Mouse (Mus musculus): ENCODE results near the gene Atg9b. TPM values are rescaled to one million over a fixed set of nuclear protein-coding genes. Genes with fewer than 3 reads are reported as not detected.

Atg9b gene
- total RNA-seq, 2 experiments from 2014 or later, result 3.9 to 4.7 TPM

GRCm38 (mm10) chr5:24385887-24386550, 5.9 kb downstream of the Atg9b start:
- intact Hi-C loops (cut with DNase I), result no loop called here

GRCm38 (mm10) chr5:24385374-24385773, 6.6 kb downstream of the Atg9b start:
- no peak for DNase-seq (ENCODE audit: extremely low spot score in 1 of 2, low spot score in 2 of 2)
- intact Hi-C loops (cut with DNase I), result no loop called here

More at GRCm38 (mm10) chr5:24385887-24386550, 5.9 kb downstream of the Atg9b start:
- DNase-seq (ENCODE audit: extremely low spot score in 1 of 2, low spot score in 2 of 2), result no peak

- intact Hi-C loops (cut with DNase I), result no loop called here
- no peak for DNase-seq (ENCODE audit: extremely low spot score in 1 of 2, low spot score in 2 of 2)
Measured at GRCm38 (mm10) chr5:24384407-24384806, 7.5 kb downstream of the Atg9b start.

GRCm38 (mm10) chr5:24383026-24383859, 8.7 kb downstream of the Atg9b start:
- peak; percentile 90 to 94 for DNase-seq (ENCODE audit: extremely low spot score in 1 of 2, low spot score in 2 of 2)
- intact Hi-C loops (cut with DNase I), result no loop called here

- intact Hi-C loops (cut with DNase I), result no loop called here
- no peak for DNase-seq (ENCODE audit: extremely low spot score in 1 of 2, low spot score in 2 of 2)
Measured at GRCm38 (mm10) chr5:24381988-24382387, 10.0 kb downstream of the Atg9b start.

GRCm38 (mm10) chr5:24381486-24381885, 10.5 kb downstream of the Atg9b start:
- no peak for DNase-seq (ENCODE audit: extremely low spot score in 1 of 2, low spot score in 2 of 2)
- intact Hi-C loops (cut with DNase I), result no loop called here

- no peak for DNase-seq (ENCODE audit: extremely low spot score in 1 of 2, low spot score in 2 of 2)
Measured at GRCm38 (mm10) chr5:24380499-24380898, 11.4 kb downstream of the Atg9b start.

GRCm38 (mm10) chr5:24379501-24379900, 12.4 kb downstream of the Atg9b start:
- no peak for DNase-seq (ENCODE audit: extremely low spot score in 1 of 2, low spot score in 2 of 2)
- intact Hi-C loops (cut with DNase I), result no loop called here

More at GRCm38 (mm10) chr5:24380499-24380898, 11.4 kb downstream of the Atg9b start:
- intact Hi-C loops (cut with DNase I), result no loop called here

GRCm38 (mm10) chr5:24378700-24379099, 13.2 kb downstream of the Atg9b start:
- no peak for DNase-seq (ENCODE audit: extremely low spot score in 1 of 2, low spot score in 2 of 2)
- intact Hi-C loops (cut with DNase I), result no loop called here

GRCm38 (mm10) chr5:24374666-24375328, 17.1 kb downstream of the Atg9b start:
- DNase-seq (ENCODE audit: extremely low spot score in 1 of 2, low spot score in 2 of 2), result no peak
- intact Hi-C loops (cut with DNase I), result no loop called here

GRCm38 (mm10) chr5:24374216-24374615, 17.7 kb downstream of the Atg9b start:
- no peak for DNase-seq (ENCODE audit: extremely low spot score in 1 of 2, low spot score in 2 of 2)

GRCm38 (mm10) chr5:24373807-24374206, 18.1 kb downstream of the Atg9b start:
- DNase-seq (ENCODE audit: extremely low spot score in 1 of 2, low spot score in 2 of 2), result no peak
- intact Hi-C loops (cut with DNase I), result no loop called here

More at GRCm38 (mm10) chr5:24374216-24374615, 17.7 kb downstream of the Atg9b start:
- intact Hi-C loops (cut with DNase I), result no loop called here

- intact Hi-C loops (cut with DNase I), result loop anchor here (10.0 kb wide), 1 partner anchor 205 kb away; the partner anchor contains the start of gene Nupl2
- DNase-seq (ENCODE audit: extremely low spot score in 1 of 2, low spot score in 2 of 2), result no peak
Measured at GRCm38 (mm10) chr5:24369767-24370166, 22.2 kb downstream of the Atg9b start.

GRCm38 (mm10) chr5:24366426-24366825, 25.5 kb downstream of the Atg9b start:
- intact Hi-C loops (cut with DNase I), result loop anchor here (10.0 kb wide), 1 partner anchor 202 kb away; the partner anchor contains the start of gene Nupl2

GRCm38 (mm10) chr5:24365528-24365927, 26.4 kb downstream of the Atg9b start:
- intact Hi-C loops (cut with DNase I), result loop anchor here (10.0 kb wide), 1 partner anchor 201 kb away; the partner anchor contains the start of gene Nupl2

More at GRCm38 (mm10) chr5:24366426-24366825, 25.5 kb downstream of the Atg9b start:
- no peak for DNase-seq (ENCODE audit: extremely low spot score in 1 of 2, low spot score in 2 of 2)

GRCm38 (mm10) chr5:24364963-24365362, 27.0 kb downstream of the Atg9b start:
- intact Hi-C loops (cut with DNase I), result loop anchor here (10.0 kb wide), 1 partner anchor 200 kb away; the partner anchor contains the start of gene Nupl2

More at GRCm38 (mm10) chr5:24365528-24365927, 26.4 kb downstream of the Atg9b start:
- DNase-seq (ENCODE audit: extremely low spot score in 1 of 2, low spot score in 2 of 2), result peak in 1 of 2 experiments; percentile 56

GRCm38 (mm10) chr5:24364508-24364907, 27.4 kb downstream of the Atg9b start, which contains the start of gene Nos3:
TSS of gene Nos3 (plus strand) at chr5:24364810.
- peak in 1 of 2 experiments; percentile 86 for DNase-seq (ENCODE audit: extremely low spot score in 1 of 2, low spot score in 2 of 2)
- intact Hi-C loops (cut with DNase I), result loop anchor here (10.0 kb wide), 1 partner anchor 200 kb away; the partner anchor contains the start of gene Nupl2

More at GRCm38 (mm10) chr5:24364963-24365362, 27.0 kb downstream of the Atg9b start:
- no peak for DNase-seq (ENCODE audit: extremely low spot score in 1 of 2, low spot score in 2 of 2)

- intact Hi-C loops (cut with DNase I), result loop anchor here (10.0 kb wide), 1 partner anchor 199 kb away; the partner anchor contains the start of gene Nupl2
- no peak for DNase-seq (ENCODE audit: extremely low spot score in 1 of 2, low spot score in 2 of 2)
Measured at GRCm38 (mm10) chr5:24364061-24364460, 27.9 kb downstream of the Atg9b start.

- intact Hi-C loops (cut with DNase I), result loop anchor here (10.0 kb wide), 1 partner anchor 199 kb away; the partner anchor contains the start of gene Nupl2
- no peak for DNase-seq (ENCODE audit: extremely low spot score in 1 of 2, low spot score in 2 of 2)
Measured at GRCm38 (mm10) chr5:24363467-24363866, 28.5 kb downstream of the Atg9b start.
